8 mouse cellular contexts compared by ENCODE assay signal in genomic region chr13:98573261-98574056, GRCm38 (mm10).
DNase-seq lines count a peak whose midpoint lies in the region; ATAC-seq and TF ChIP-seq lines count a peak whose summit lies in the region.

No protein-coding gene starts in this region.

- ATAC-seq in forebrain, embryonic 12.5 days (ENCODE audit: low FRiP score): no peak
- ATAC-seq in erythroid progenitor cell, adult 5-6 weeks (replicated peaks; ENCODE audit: low FRiP score, poor library complexity, severe bottlenecking): no peak
- ATAC-seq in cerebellum, adult (ENCODE audit: insufficient number of reproducible peaks, low FRiP score, low TSS enrichment): no peak

- H3K27ac ChIP-seq in forebrain, embryonic 12.5 days: no peak overlapping the region
- peak overlapping the region; percentile 8; the same call in 1 of the 2 replicates for H3K27ac ChIP-seq in limb, embryonic 10.5 days
- no peak overlapping the region for H3K27ac ChIP-seq in olfactory bulb, adult 2 months (ENCODE audit: insufficient read depth, low read depth, low read length)

- WGBS in forebrain, embryonic 12.5 days: 8% methylated on average over 39 of the region's 39 CpGs
- WGBS in limb, embryonic 10.5 days: 21% methylated on average over 39 of the region's 39 CpGs
- WGBS in olfactory bulb, adult 2 months: 21% methylated on average over 39 of the region's 39 CpGs

- H3K4me3 ChIP-seq in forebrain, embryonic 12.5 days (replicated peaks): peak overlapping the region; percentile 33
- H3K4me3 ChIP-seq in limb, embryonic 10.5 days: peak overlapping the region; percentile 56
- H3K4me3 ChIP-seq in olfactory bulb, adult 2 months (ENCODE audit: insufficient read depth, low read depth, low read length): peak overlapping the region; percentile 27

- no peak for TF ChIP-seq POLR2A in olfactory bulb, adult 2 months (IDR thresholded peaks at IDR 0.05; ENCODE audit: insufficient read depth, low read depth, low read length)

- peak; percentile 17 for DNase-seq in left cerebral cortex, postnatal 4 days
- no peak for DNase-seq in left cerebral cortex, adult 8-10 months (ENCODE audit: low spot score in 2 of 2)
- DNase-seq in limb, embryonic 10.5 days (ENCODE audit: low spot score): peak; percentile 53
- no peak for DNase-seq in urinary bladder, postnatal 10 days (ENCODE audit: low spot score)

- H3K4me1 ChIP-seq in forebrain, embryonic 12.5 days: peaks cover 28% of the 10 kb centered on the region
- peaks cover 48% of the 10 kb centered on the region for H3K4me1 ChIP-seq in limb, embryonic 10.5 days
- peaks cover 15% of the 10 kb centered on the region for H3K4me1 ChIP-seq in olfactory bulb, adult 2 months (ENCODE audit: control insufficient read depth, insufficient read depth, low read length)

- intact Hi-C loops in left cerebral cortex, postnatal 4 days (cut with DNase I): no loop called here

- H3K4me2 ChIP-seq in forebrain, embryonic 12.5 days: peak overlapping the region; percentile 51

- H3K36me3 ChIP-seq in forebrain, embryonic 12.5 days (replicated peaks): no peaks in the 10 kb centered on the region
- no peaks in the 10 kb centered on the region for H3K36me3 ChIP-seq in limb, embryonic 10.5 days

- no peak for TF ChIP-seq CTCF in olfactory bulb, adult 2 months (IDR thresholded peaks at IDR 0.05; ENCODE audit: insufficient read depth, low read depth, low read length)

- peaks cover 94% of the 10 kb centered on the region for H3K27me3 ChIP-seq in forebrain, embryonic 12.5 days
- peaks cover 91% of the 10 kb centered on the region for H3K27me3 ChIP-seq in limb, embryonic 10.5 days (ENCODE audit: low read depth, poor library complexity, severe bottlenecking)

- H3K9me3 ChIP-seq in forebrain, embryonic 12.5 days: no peaks in the 10 kb centered on the region
- no peaks in the 10 kb centered on the region for H3K9me3 ChIP-seq in limb, embryonic 10.5 days (replicated peaks)

- peak overlapping the region; percentile 12; the same call in 1 of the 2 replicates for H3K9ac ChIP-seq in forebrain, embryonic 12.5 days

Comparison
In these comparisons a context has a peak if more than half of its experiments do, and no peak if none do; other contexts are left out.
1. DNase-seq: peak in left cerebral cortex, postnatal 4 days (single experiment) and limb, embryonic 10.5 days (single experiment); none in left cerebral cortex, adult 8-10 months (0 of 2) and urinary bladder, postnatal 10 days (single experiment).
2. Peak in every context shown above with its lines, with median percentiles within 50 percentile points of each other: H3K4me3 ChIP-seq.